Mouse (Mus musculus): ENCODE measurements at regions not wholly inside any gene's neighbourhood (a gene's known extent, or its start where the extent isn't known, plus 50 kb on each side); places are given as distances from the start of the nearest gene placed in this dataset.

DNA sequence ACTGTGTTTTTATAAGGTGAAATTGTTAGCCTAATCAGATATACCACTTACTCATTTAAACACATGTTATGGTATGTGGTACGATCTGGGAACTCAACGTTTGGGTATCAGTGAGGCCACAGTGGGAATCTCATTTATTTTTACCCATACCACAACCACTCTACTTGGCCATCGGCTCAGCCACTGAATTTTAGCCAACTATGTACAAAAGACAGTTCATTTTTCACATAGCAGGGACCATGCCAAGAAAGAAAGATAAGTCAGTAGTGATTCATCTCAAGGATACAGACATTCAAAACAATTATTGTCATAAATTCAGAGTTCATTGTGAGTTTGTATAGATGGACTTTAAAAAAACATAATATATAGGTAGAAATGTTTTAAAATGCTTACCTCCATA, 634.7 kb upstream of the Adgrl2 start:
- DNase-seq, result no peak

DNA sequence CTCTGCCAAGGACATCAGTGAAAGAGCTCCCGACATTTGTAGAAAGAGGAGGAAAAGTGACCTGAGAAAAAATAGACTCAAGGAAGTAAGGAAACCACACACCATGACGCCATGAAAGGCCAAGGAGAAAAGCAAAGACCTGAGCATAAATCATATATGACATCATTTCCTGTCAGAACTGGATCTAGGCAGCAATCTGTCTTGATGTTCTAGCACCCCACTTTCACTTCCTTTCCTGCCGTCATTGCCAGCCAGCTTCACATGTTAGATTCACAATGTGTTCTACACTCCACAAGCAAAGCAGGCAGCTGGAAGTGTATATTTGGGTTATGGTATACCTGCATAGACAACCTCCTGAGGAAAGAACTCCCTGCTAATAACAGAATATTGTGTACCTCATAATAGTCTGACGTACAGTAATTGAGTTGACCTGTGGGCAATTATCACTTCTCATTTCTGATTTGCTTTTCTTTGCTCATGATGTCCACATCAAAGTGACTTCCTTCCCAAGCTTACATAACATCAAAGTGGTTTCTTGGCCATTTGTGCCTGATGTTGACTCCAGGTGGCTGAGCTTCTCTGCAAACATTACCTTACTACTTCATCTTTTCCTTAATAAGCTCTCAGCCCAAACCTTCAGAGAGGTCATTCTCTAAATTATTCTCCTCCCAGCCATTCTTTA, 633.6 kb upstream of the Adgrl2 start:
- DNase-seq, result no peak

DNA sequence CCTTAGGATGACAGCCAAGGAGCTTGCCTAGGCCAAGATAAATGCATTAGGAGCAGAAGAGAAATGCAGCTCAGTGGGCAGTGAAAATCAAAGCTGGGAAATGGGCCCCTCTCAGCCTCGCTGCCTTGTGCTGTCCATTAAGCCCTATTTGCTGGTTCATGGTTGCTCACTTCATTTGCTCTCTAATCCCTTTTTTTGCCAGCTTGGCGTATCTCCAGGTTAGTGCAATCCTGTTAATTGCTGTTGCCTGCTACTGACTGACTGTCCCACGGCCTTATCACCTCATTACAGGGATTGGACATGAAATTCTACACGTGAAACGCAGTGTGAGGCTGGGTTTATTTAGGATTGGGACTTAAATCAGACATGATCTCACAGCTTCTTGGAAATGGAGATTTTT, 613.5 kb upstream of the Adgrl2 start:
- no peak for DNase-seq

DNA sequence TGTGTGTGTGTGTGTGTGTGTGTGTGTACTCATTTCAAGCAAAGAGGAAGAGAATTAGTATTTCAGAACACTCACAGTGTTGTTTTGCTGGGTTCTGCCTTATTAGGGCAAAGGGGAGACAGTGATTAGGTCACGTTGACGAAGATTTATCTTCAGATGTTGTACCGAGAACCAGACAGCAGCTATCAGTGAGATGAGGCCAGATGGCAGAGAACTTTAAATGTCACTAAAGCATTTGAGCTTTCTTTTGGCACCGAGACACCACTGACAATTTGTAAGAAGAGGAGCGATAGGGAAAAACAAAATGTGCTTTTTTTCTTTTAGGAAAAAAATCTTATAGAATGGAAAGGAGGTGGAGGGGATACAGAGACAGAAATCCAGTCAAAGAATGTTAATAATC, 610.9 kb upstream of the Adgrl2 start:
- no peak for DNase-seq

DNA sequence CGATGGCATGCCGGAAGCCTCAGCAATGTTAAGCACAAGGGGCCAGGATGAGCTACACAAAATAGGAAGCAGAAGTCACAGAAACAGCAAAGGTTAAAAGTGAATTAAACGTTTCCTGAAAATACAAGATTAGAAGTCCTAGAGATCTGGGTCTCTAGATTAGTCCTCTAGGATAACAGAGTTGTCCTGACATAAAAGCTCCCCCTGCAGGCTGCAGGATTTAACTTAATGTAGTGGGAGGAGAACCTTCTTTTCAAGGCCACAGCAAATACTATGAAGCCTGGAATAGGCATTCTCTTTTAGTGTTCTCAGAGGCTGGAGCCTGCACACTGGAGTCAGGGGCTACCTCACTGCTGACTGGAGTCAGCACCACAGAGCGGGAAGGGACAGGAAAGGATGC, 604.1 kb upstream of the Adgrl2 start:
- DNase-seq, result peak; percentile 58

DNA sequence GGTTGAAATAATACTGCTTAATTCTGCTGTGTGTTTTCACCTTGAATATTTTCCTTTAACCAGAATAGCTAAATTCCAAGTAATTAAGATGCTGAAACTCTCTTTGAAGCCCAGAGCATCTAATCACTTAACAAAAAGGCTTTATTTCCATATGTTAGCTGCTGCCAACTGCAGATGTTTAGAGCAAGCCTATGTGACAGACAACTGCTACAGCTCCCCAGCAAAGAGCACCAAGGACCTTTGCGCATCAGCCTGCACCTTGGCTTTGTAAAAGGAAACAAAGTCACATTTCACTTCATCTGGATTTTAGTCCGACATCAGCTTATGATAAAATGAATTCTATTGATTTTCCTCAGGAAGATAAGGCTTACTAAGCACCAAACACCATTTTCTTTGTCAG, 595.4 kb upstream of the Adgrl2 start:
- DNase-seq, result no peak

DNA sequence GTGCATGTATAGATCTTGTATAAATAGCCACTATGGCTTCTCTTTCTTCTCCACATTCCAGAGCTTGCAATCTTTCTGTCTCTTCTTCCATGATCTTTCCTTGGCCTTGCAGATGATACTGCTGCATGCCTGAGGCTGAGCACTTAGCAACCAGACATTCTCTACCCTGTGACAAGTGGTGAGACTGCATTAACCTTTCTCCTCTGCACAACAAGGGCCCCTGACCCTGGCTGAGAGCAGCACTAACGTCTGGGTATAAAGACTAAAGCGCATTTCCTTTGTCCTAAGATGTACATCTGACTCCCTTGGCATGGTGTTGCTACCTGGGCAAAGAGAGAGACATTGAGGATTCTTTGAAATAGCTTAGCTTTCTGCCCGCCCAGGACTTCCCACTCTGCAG, 590.8 kb upstream of the Adgrl2 start:
- DNase-seq, result peak; percentile 46

DNA sequence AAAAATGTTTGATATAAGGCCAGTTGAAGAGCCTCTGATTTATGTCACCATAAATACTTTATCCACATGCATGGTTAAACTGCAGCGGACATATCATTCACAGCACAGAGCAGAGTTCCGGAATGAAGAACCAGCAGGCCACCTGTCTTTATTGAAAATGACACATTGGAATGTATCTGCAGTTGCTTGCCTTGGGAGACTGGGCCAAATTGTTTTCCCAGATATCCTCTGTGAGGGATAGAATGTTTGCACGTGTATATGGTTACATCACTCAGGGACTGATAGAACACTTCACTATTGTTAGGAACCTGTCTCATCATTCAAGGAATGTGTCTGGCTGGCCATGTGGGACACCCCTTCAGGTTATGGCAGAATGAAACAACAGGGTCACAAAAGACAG, 585.3 kb upstream of the Adgrl2 start:
- no peak for DNase-seq

DNA sequence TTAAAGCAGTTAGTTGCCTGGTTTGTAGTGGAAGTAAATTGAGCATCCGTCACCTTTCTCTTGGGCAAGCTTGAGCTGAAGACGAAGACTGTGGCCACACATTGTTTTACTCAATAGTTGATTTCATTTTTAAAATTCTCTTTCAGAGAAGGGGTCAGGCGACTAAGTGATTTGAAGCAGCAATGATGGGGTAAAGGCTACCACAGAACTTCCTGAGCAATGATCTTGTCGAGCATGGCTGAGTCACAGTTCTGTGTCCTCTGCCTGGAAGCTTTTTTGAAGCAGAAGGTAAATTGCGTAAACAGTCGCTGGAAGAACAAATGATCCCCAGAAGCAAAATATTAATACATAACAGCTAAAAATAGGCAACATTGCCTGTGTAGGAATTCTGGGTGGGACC, 576.5 kb upstream of the Adgrl2 start:
- no peak for DNase-seq

DNA sequence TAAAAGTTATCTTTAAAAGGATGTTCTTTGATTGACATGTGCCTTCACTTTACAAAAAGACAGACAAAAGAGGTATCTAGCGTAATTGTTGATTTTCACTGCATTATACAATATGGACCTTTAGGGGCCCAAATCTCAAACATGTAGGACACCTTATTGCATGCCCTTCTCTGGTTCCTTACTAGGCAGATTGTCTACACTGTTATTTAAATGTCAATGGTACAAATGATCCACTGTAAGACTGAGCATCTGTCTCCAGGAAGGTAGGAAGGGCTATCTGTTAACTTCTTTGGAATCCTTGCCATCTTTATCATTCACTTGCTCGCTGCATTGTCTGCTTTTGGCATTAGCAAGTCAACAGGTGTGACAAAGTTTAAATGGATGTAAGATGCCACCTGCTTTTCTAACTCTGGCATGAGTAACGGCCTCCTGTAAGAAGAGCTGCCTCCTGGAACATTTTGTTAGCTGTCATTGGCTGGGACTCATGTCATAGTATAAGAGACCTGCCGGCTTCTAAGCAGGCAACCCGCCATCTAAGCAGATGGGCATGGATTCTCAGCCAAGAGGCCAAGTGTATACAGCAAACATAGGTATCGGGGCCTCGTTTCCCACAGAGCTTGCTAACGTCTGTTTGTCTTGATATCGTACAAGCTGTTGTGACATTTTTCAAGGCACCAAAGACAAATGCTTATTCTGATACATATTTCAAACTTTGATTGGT, 560.0 kb upstream of the Adgrl2 start:
- DNase-seq, result no peak

DNA sequence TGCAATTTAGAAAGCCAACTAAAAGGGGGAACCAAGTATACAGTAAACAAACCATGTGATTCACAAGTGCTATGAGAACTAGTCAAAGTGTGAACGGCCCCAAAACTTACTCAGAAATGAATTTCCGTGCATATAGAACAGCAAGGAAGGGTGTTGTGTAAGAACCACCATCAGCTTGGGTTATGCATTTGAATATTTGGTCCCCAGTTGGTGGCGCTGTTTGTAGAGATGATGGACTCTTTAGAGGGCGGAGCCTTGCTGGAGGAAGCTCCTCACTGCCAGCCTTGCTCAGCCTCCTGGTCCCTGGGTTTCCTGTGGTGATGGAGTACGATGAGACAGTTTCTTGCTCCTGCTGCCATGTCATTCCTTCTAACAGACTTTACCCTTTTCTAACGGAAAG, 556.7 kb upstream of the Adgrl2 start:
- peak; percentile 41 for DNase-seq

DNA sequence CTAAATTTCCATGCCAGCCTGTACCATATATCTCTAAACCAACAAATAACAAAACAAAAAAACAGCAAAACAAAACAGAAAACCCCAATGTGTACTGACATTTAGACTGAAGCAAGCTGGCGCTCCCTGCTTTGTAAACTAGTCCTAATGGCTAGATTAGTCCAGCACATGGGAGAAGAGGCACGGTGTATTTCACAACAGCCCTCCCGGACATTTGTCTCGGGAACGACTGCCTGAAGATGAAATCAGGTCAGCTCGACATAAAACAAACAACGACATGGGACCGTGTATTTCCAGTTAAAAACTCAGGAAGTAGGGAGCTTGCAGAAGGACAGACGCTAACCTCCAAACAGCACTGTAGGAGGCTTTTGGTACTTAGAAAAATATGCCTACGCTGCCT, 555.9 kb upstream of the Adgrl2 start:
- no peak for DNase-seq

DNA sequence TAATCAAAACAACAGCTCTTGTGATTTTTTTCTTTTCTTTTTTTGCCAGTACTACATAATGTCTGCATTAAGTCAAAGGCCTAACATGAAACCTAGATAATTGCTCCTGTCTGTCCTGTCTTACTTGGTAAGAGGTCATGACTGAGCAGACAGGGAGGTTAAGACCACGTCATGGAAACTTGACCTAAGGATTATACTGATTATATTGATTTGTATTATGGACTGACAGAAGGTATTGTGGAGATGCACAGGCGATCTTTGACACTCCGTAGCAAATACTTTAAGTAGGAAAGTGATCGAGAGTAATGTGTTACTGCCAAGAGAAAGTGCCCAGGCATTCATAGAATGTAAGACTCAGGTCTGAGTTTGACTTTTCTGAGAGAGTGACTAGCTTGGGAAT, 543.8 kb upstream of the Adgrl2 start:
- peak; percentile 31 for DNase-seq

DNA sequence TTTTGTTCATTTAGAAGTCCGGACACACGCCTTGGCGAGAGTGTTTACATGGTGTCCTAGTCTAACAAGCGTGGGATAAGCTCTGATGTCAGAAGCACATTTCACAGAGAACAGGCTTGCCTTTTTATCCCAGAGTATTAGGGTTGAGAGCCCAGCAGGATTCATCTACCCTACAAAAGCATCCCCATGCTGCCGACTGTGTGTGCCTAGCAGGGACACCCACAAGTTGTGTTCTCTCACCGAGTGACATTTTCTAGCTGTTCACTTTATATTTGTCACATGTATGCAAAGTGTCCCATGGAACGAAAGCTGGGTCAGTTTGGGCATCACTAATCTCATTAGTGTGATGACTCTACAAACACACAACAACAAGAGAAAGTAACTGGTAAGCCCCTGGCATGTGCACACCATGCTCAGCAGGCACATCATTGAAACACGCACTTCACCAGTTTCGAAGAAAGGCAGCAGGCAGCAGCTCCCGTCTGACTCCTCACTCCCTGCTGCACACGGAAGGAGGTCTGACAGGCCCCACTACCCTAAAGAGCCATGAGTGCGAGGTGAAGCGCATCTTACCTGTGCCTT, 539.8 kb upstream of the Adgrl2 start:
- DNase-seq, result no peak

DNA sequence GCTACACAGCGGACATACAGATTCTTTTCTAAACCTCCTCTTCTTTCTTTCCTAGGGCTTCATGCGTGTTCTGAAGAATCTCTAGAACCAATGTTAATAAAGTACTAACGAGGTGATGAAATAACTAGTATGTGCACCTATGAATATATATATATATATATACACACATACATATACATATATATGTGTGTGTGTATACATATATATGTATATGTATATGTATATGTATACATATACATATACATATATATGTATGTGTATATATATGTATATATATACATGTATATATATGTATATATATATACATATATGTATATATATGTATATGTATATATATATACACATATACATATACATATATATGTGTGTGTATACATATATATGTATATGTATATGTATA, 536.2 kb upstream of the Adgrl2 start:
- peak; percentile 51 for DNase-seq

DNA sequence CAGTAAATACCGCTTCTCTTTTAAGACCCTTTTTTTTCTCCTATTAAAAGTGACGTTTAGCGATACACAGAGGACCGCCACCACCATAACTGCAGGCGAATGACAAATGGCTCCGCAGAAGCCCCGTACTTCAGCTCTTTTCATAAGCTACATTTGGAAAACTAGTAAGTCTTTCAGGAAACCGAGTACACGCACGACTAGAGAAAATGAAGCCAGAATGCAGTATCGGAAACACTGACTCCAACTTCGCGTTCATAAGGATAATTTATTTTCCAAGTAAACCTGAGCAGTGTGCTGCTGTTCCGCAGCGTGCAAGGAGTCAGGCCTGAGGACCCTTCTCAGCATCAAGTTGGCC, 529.2 kb upstream of the Adgrl2 start:
- peak; percentile 18 for DNase-seq

DNA sequence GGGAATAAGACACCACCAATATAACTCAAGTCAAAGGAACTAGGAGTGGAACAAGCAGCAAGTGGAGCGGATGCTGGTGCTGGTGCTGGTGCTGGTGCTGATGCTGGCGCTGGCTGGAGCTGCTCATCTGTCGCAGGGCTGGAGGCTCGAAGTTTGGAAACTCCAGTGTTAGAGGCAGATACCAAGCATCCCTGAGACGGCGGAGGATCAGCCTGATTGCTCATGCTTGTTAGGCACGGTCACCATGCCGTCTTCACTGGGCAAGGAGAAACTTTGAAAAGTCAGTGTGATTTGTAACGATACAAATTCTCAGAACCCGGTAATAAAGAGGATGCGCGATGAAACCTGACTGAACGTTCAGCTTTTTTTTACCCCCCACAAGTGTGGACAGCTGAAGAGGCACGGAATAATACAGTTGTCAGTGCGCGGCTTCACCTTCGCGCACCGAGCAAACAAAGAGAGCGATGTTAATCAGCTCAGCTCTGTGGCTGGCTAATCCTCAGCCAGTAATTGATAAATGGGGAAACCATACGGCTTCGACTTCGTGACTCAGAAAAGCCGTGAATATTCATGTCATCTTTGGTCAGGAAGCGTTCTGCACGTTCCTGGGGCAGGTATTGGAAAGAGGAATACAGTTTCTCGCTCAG, 528.7 kb upstream of the Adgrl2 start:
- DNase-seq, result peak; percentile 59

DNA sequence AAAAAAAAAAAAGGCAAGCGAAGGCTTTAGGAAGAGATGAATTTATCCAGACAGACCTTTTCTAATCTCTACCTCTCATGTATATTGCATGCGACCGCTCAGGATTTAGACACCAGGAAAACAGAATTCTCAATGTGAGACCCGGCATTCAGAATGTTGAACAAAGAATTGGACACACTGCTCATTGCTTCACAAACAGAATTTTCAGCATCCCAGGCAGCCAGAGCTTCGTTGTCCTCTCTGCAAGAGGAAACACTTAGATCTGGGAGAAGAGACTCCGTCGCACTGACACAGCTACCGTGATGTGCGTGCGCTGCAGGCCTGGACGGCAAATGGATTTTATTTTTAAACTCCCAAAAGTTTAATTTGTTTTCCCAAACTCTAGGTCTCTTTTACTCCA, 527.2 kb upstream of the Adgrl2 start:
- no peak for DNase-seq

DNA sequence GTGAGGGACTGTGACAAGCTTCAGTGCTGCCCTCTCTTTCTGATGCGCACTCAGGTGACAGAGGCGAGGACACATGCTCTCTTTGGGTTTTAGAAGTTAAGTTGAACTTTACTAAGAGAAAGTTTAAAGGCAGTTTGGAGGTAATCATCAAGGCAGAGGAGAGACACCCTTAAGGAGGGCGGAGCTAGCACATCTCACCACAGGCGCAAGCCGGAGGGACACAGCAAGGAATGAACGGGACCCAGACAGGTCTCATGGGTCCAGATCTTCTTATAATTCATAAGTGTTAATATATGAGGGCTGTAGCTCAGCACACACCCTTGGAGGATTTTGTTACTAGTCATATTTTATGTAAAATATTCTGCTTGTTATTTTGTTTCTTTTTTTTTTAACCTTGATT, 518.8 kb upstream of the Adgrl2 start:
- DNase-seq, result no peak

DNA sequence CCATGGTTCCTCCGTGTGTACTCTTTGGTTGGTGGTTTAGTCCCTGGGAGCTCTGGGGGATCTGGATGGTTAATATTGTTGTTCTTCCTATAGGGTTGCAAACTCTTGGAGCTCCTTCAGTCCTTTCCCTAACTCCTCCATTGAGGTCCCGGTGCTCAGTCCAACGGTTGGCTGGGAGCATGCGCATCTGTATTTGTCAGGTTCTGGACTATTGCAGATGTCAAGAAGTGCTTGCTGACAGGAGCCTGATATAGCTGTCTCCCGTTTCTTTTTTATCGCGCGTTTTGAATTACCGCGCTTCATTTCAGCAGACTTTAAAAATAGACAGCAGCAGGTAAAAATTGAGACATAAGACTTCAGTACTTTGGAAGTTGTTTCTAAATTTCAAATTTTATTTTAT, 518.3 kb upstream of the Adgrl2 start:
- no peak for DNase-seq

DNA sequence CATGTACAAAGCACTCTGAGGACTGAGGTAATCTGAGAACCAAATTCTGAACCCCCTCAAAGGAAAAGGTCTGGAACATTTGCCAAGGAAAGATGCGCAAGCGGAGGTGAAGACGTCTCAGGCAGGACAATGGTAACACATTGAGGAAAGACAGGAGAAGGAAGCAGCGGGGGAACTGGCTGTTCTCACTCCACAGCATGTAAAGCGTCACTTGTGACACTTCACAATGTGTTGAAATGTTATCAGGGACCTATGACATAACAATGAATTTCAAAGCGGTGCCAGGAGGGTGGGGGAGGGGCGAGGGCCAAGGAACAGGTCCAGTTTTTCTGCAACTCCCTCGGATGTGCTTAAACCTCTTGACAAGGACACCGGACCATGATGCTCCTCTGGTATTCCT, 515.3 kb upstream of the Adgrl2 start:
- no peak for DNase-seq

DNA sequence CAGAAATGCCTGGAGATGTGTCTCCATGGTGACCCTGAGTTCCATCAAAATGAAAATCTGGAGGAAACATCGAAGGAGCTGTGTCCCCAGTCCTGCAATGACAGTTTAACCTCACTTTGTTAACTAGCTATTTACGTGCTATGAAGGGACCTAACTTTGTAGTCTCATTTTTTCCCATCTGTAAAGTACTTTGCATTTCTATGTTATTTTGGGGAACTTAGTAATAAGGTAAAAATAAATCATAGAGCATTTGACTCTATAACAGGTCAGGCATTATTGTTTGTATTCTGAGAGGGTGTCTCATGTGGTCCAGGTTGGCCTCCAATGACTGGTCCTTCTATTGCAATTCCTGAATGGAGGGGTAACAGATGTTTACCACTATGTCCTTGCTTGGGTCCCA, 513.6 kb upstream of the Adgrl2 start:
- no peak for DNase-seq

DNA sequence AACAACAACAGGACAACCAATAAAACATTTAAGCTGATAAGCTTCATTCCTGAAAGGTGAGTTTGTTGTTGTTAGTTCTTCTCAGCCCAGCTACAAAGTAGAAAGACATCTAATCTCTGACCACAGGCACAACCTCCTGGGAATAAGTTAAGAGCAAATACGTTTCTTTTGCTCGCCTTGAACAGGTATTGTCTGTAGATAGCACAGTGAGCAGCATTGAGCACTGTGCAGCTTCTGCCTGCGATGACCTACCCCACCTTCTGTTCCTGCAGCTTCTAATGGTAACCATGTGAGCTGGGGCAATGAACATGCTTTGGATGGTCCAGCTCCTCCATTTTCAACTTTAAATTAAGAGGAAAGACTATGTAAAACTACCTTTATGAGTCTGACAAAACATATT, 509.8 kb upstream of the Adgrl2 start:
- DNase-seq, result no peak

DNA sequence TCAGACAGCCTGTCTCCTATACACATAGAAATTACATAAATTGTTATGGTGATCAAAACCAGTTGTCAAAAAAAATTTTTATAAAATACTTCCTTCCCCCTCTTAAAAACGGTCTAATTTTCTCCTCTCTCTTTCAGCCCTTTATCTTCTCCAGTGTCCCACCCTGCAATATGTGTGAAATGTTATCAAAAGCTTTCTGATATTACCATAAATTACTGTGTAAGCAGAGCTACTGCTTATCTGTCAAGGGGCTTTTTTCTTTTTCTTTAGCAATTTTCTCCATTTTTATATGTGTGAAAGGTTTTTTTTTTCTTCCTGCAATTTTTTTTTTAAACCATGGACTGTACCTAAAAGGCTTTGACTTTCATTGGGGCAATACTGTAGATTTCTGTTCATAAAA, 508.4 kb upstream of the Adgrl2 start:
- no peak for DNase-seq
